Mouse (Mus musculus): ENCODE data around the gene Mylk.

- TF ChIP-seq GATA1 (IDR thresholded peaks at IDR 0.05; ENCODE audit: borderline replicate concordance, low read length): no peak
- no peak for TF ChIP-seq FLI1 (IDR thresholded peaks at IDR 0.05; ENCODE audit: low read length)
Observed at GRCm38 (mm10) chr16:35004756-35005155, 259.7 kb downstream of the Mylk start.

All from megakaryocyte, embryonic 14.5 days (primary cell).